Mouse (Mus musculus) megakaryocyte, embryonic 14.5 days (primary cell): ENCODE measurements around the gene Sohlh2.

Experiments used
- FLI1 ChIP-seq: IDR thresholded peaks from 2 replicates; pipeline ENCODE4 v1.6.1; 2012; ENCODE audit warnings: low read length, inconsistent platforms, mixed read lengths
- GATA1 ChIP-seq: IDR thresholded peaks from 3 replicates; pipeline ENCODE4 v1.6.1; 2012; ENCODE audit warnings: mixed read lengths, low read length, inconsistent platforms, borderline replicate concordance

GRCm38 (mm10) chr3:55196328-55196710, 14.5 kb downstream of the Sohlh2 start:
- no peak for TF ChIP-seq GATA1
- TF ChIP-seq FLI1: no peak
